Mouse (Mus musculus) small intestine, adult 2 months (tissue): ENCODE data around the gene Entpd5. TPM values are rescaled to one million over a fixed set of nuclear protein-coding genes. Genes with fewer than 3 reads are reported as not detected.
A peak's percentile ranks its signal among the peaks of the same experiment; 100 is the strongest.

Experiments
- H3K27ac ChIP-seq: fragments of 200-500 bp; 2 replicates; pipeline ENCODE4 v1.5.1; 2012; ENCODE audit warnings: low read depth, low read length, control low read depth, inconsistent platforms; ENCODE audit not compliant: insufficient read depth
- H3K27me3 ChIP-seq: fragments of 200-500 bp; 2 replicates; pipeline ENCODE4 v1.6.1; 2012; ENCODE audit warnings: mild to moderate bottlenecking, moderate library complexity, low read length, inconsistent platforms; ENCODE audit not compliant: control insufficient read depth, insufficient read depth
- H3K36me3 ChIP-seq: fragments of 200-500 bp; 2 replicates; pipeline ENCODE4 v1.6.1; 2012; ENCODE audit warnings: mild to moderate bottlenecking, low read length, control low read depth, inconsistent platforms; ENCODE audit not compliant: control insufficient read depth, insufficient read depth
- H3K4me1 ChIP-seq: fragments of 200-500 bp; 2 replicates; pipeline ENCODE4 v1.6.1; 2012; ENCODE audit warnings: low read length, inconsistent platforms, mixed read lengths; ENCODE audit not compliant: control insufficient read depth, insufficient read depth, insufficient read length
- H3K4me3 ChIP-seq: fragments of 200-500 bp; 2 replicates; pipeline ENCODE4 v1.5.1; 2012; ENCODE audit warnings: low read depth, mild to moderate bottlenecking, control low read depth, inconsistent platforms, low read length, moderate library complexity
- CTCF ChIP-seq: fragments of 200-500 bp; IDR thresholded peaks from 2 replicates; pipeline ENCODE4 v1.5.1; 2012; ENCODE audit warnings: low read depth, mild to moderate bottlenecking, control low read depth, inconsistent platforms, low read length, moderate library complexity, mixed read lengths; ENCODE audit not compliant: insufficient replicate concordance, insufficient read length; ENCODE audit errors: extremely low read depth
- POLR2A ChIP-seq: fragments of 200-500 bp; IDR thresholded peaks from 2 replicates; pipeline ENCODE4 v1.6.1; 2012; ENCODE audit warnings: low read depth, mild to moderate bottlenecking, control low read depth, inconsistent platforms, low read length, moderate library complexity
- WGBS: fragments of 180-500 bp; shearing (Covaris S2); methylation state at CpG from one replicate; pipeline ENCODE4 v1.1.7; 2018; 5-methylcytosine and 5-hydroxymethylcytosine counted together
- polyA plus RNA-seq: library from polyadenylated mRNA; depleted of rRNA; stranded (reverse); fragments of >200 nt; gene quantifications from 2 replicates; pipeline ENCODE4 v1.2.3, GENCODE M21; 2012

Gene Entpd5
- polyA plus RNA-seq, 1 experiment, result 15.5 TPM

DNA sequence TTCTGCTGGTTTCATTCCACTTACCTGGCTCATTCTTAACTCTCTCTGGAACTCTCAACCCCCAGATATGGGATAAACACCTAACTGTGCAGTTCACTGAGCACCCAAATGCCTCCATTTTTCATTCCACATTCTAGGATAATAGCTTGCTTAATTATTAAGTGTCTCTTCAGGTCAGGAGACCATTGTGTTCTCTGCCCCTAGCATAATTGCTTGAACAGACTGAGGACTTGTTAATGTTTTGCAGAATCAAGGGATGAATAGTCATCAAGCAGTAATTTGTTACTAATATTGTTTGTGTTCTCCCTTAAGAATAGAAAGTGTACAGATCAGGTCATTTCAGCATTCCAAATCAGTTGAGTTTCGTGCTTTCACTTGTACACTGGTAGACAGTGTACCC is 38.6 kb upstream of the Entpd5 start:
- Histone ChIP-seq H3K4me3 (no peak overlapping the region), H3K36me3 (no peaks in the 10 kb centered on the region), H3K4me1 (no peaks in the 10 kb centered on the region), H3K27me3 (no peaks in the 10 kb centered on the region), H3K27ac (no peak overlapping the region)
- 73% methylated on average over 1 of the region's 1 CpGs for WGBS
- TF ChIP-seq CTCF, result no peak
- TF ChIP-seq POLR2A, result no peak

DNA sequence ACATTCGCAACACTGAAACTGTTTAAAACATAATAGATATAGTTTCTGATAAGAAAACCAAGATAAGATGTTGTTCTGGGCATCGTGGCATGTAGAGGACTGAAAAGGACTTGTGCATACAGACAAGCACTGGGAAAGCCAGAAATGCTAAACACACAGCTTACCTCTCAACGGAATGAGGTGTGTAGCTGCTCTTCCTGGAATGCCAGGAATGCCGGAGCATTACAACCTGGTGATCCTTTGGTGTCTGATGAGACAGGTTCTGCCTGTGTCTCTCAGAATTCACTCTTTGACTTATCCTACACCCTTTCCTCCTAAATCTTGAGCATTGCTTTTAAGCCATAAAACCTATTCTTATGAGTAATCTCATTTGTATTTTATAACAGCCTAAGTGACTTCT is 33.7 kb upstream of the Entpd5 start:
- 62% methylated on average over 4 of the region's 4 CpGs for WGBS
- Histone ChIP-seq H3K27me3 (no peaks in the 10 kb centered on the region), H3K36me3 (no peaks in the 10 kb centered on the region), H3K4me3 (no peak overlapping the region), H3K4me1 (no peaks in the 10 kb centered on the region), H3K27ac (no peak overlapping the region)
- TF ChIP-seq CTCF (no peak), POLR2A (no peak)

DNA sequence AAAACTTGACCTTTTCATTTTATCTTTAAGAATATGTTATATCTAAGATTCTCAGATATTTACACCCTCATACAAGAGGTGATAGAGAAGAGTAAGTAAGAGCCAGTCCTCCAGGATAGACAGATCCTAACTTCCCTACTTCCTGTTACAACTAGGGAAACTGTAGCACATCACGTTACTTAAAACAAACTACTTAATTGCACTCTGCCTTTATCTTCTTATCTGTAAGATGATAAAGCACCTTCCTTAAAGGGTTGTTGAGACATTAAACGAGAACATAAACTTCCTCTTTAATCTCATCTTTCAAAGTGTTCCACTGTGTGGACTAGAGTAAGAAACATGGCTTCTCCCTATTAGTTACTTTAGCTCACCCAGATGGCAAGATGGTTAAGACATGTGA is 29.9 kb upstream of the Entpd5 start:
- 0 out of 2 replicates have a peak, but pooled peaks cover 2% of the 10 kb centered on the region for H3K36me3 ChIP-seq
- no peaks in the 10 kb centered on the region for H3K4me1 ChIP-seq
- H3K27ac ChIP-seq, result no peak overlapping the region
- H3K4me3 ChIP-seq, result no peak overlapping the region
- no peaks in the 10 kb centered on the region for H3K27me3 ChIP-seq
- 21% methylated on average over 2 of the region's 2 CpGs for WGBS
- no peak for TF ChIP-seq POLR2A
- TF ChIP-seq CTCF, result no peak

DNA sequence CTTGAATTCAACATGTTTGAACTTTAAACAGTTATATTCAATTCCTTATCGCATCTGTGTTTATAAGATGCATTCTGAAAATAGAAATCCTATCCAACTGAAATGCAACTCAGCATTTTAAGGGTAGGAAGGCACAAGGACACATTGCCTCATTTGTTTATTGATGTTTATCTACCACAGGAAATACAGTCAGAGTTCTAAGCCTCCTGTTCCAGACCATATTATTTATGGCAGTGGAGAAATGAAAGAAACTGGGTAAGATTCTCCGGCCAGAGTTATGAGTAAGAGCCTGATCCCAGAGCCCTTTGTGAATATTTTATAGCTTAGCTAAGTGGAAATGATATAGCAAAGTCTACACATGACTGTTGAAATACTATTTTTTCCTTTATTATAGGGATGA is 21.0 kb upstream of the Entpd5 start:
- no peak overlapping the region for H3K4me3 ChIP-seq
- H3K36me3 ChIP-seq, result 0 out of 2 replicates have a peak, but pooled peaks cover 8% of the 10 kb centered on the region
- H3K27me3 ChIP-seq, result no peaks in the 10 kb centered on the region
- H3K4me1 ChIP-seq, result no peaks in the 10 kb centered on the region
- WGBS, result 74% methylated on average over 2 of the region's 2 CpGs
- H3K27ac ChIP-seq, result no peak overlapping the region
- TF ChIP-seq CTCF (no peak), POLR2A (no peak)

DNA sequence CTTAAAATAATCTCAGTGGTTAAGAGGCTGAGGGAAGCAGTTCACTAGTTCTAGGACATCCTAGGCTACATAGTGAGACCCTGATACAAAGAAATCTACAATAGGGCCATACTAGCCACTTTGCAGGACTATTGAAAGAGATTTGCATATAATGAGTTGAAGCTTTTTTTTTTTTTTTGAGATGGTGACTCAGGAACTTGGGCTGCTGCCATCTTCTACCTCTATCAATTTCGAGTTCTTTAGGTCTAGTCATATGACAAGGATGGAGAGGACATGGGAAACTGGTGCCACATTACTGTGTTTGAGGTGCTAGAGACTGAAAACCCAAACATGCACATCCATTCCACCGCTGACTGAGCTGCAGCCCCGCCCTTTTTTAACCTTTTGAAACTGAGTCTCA is 15.2 kb upstream of the Entpd5 start:
- TF ChIP-seq CTCF (no peak), POLR2A (no peak)
- Histone ChIP-seq H3K27me3 (no peaks in the 10 kb centered on the region), H3K4me1 (no peaks in the 10 kb centered on the region)

DNA sequence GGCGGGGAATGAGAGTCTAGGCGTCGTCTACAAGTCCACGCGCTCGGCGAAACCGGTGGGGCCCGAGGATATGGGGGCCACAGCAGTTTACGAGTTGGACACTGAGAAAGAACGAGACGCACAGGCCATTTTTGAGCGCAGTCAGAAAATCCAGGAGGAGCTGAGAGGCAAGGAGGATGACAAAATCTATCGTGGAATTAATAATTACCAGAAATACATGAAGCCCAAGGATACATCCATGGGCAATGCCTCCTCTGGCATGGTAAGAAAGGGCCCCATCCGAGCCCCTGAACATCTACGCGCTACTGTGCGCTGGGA is 8.7 kb upstream of the Entpd5 start:
- Histone ChIP-seq H3K27me3 (no peaks in the 10 kb centered on the region), H3K36me3 (no peaks in the 10 kb centered on the region), H3K4me1 (peaks cover 8% of the 10 kb centered on the region), H3K27ac (peak overlapping the region; percentile 34; the same call in 1 of the 2 replicates), H3K4me3 (peak overlapping the region; percentile 77)
- 29% methylated on average over 18 of the region's 18 CpGs for WGBS
- no peak for TF ChIP-seq CTCF
- TF ChIP-seq POLR2A, result no peak

More for the DNA sequence above, 15.2 kb upstream of the Entpd5 start:
- WGBS, result 57% methylated on average over 3 of the region's 3 CpGs
- Histone ChIP-seq H3K27ac (no peak overlapping the region), H3K36me3 (no peaks in the 10 kb centered on the region), H3K4me3 (no peak overlapping the region)

DNA sequence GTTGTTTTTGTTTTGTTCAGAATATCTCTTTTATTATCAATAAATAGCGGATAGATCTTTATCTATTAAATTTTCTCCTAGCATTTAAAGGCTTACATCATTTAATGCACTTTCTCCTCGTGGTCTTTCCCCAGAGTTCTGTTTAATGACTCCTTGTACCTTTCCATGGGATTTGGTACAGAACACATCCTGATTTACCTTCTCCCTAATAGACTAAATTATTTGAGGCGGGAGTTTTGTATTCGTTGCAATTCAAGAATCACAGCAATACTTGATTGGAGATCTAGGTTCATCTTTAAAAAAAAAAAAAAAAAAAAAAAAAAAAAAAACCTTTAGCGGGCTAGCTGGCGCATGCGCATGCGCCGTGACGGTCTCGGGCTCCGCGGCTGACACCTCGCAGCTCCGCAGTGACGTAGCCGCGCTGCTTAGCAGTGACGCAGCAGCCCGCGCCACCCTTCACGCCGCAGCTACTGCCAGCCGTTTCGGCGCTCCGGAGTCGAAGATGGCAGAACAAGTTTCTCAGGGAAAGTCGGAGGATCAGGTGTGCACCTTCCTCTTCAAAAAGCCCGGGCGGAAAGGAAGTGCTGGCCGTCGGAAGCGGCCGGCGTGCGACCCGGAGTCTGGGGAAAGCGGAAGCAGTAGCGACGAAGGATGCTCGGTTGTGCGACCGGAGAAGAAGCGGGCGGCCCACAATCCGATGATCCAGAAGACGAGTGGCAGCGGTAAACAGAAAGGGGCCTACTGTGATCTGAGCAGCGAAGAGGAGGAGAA is 8.2 kb upstream of the Entpd5 start, which contains the start of gene Rnf113a2:
Rnf113a2 (plus strand) TSS at position 363 of the 771 bp plus-strand sequence.
- Histone ChIP-seq H3K36me3 (no peaks in the 10 kb centered on the region), H3K4me3 (peak within 1 kb of the TSS; percentile 77)

More for the DNA sequence above, 8.2 kb upstream of the Entpd5 start, which contains the start of gene Rnf113a2:
- Histone ChIP-seq H3K27ac (peak within 1 kb of the TSS; percentile 34), H3K27me3 (no peaks in the 10 kb centered on the region), H3K4me1 (peaks cover 8% of the 10 kb centered on the region)
- 2% methylated on average over 50 of the region's 50 CpGs for WGBS
- TF ChIP-seq POLR2A (peak; percentile 57), CTCF (no peak)
